Mouse (Mus musculus) brain, embryonic 14.5 days (tissue): ENCODE data around the gene Gm10570.

Source experiments
- CTCF ChIP-seq: fragments of 200-500 bp; IDR thresholded peaks from 2 replicates; pipeline ENCODE4 v1.5.1; 2012; ENCODE audit warnings: inconsistent platforms, mild to moderate bottlenecking, moderate library complexity, borderline replicate concordance; ENCODE audit not compliant: insufficient read depth, insufficient read length; ENCODE audit errors: extremely low read depth
- POLR2A ChIP-seq: fragments of 200-500 bp; IDR thresholded peaks from 2 replicates; pipeline ENCODE4 v1.6.1; 2012; ENCODE audit warnings: mild to moderate bottlenecking, inconsistent platforms, borderline replicate concordance; ENCODE audit not compliant: poor library complexity, insufficient read depth, insufficient read length, severe bottlenecking; ENCODE audit errors: extremely low read depth

- no peak for TF ChIP-seq CTCF
- TF ChIP-seq POLR2A: no peak
Observed at GRCm38 (mm10) chr4:130352588-130352987, 44.1 kb upstream of the Gm10570 start.
